Mouse (Mus musculus) CH12F3 (cell line): Measurements from ENCODE around the gene Hspbp1.

Source experiments
- in situ Hi-C: fragments of 300-500 bp; cut with MboI; formaldehyde crosslinking; loops from 2 replicates; pipeline ENCODE4 v1.14.3; 2020; ENCODE audit warnings: low sequenced_read_pairs

Gene Hspbp1

DNA sequence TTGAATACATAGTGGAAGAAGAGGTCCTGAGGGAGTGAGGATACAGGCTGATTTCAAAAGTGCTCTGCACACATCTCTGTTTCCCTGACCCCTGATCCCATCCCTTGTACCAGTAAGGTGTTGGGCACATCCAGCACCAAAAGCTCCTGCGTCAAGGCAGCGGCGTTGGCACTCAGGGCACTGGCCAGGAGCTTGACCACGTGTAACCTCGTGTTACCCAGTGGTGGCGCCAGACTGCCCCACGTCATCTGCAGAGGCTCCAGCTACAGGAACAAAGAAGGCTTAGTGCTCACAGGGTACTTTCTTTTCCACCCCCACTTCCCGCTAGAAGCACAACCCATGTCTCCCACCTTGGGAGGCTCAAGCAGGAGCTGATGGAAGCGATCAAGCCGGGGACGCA is 43.7 kb downstream of the Hspbp1 start:
- in situ Hi-C loops: no loop called here

DNA sequence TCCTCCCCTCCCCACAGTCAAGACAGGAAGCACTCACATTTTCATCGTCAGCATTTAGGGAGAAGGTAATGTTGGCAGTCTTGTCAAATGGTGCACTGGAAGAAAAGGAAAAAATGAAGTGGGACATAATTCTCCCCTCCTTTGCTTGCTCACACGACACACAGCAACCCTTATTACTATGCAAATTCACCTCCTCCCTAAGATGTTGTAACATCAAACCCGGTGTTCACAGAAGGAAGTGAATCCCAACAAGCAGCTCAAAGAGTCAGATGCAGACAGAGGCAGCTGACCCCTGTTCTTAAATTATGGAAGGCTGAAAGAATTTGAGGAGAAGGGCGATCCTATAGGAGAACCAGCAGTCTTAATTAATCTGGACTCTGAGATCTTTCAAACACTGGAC is 48.7 kb downstream of the Hspbp1 start:
- in situ Hi-C loops: no loop called here

DNA sequence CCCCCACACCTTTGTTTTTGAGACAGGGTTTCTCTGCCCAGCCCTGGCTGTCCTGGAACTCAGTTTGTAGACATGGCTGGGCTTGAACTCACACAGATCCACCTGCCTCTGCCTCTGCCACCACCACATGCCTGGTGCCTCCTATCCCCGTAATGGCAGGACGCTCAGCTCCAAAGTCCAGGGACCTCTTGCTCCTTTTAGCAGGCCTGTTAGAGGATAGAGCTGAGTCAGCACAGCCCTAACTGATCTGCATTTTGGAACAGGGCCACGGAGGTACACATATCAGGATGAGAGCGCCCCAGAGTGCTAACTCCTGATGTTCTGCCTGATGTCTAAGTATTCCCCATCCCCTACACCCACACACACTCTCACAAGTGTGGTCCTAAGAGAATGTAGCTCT is 53.8 kb downstream of the Hspbp1 start, which contains the start of gene Tmem86b:
Gene Tmem86b, minus strand, starts transcription at position 392 of the 400 bp plus-strand sequence.
- in situ Hi-C loops: no loop called here

DNA sequence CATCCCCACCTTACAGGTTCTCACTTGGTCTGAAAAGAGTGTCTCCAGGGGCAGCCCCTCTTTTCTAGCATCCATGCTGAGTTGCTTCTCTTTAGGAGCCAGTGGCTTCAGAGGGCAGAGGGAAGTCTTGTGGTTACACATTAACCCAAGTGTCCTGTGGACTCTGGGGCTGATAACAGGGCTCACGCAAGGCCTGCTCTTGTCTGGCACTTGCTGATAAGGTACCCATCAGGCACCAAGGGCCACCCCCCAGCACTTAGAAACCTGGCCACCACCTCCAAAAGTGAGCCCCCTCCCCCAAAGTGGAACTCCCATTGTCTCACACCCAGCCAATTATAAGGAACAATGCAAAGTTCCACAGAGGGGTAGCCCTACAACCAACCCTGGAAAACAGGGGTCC is 54.7 kb downstream of the Hspbp1 start:
- in situ Hi-C loops: no loop called here

DNA sequence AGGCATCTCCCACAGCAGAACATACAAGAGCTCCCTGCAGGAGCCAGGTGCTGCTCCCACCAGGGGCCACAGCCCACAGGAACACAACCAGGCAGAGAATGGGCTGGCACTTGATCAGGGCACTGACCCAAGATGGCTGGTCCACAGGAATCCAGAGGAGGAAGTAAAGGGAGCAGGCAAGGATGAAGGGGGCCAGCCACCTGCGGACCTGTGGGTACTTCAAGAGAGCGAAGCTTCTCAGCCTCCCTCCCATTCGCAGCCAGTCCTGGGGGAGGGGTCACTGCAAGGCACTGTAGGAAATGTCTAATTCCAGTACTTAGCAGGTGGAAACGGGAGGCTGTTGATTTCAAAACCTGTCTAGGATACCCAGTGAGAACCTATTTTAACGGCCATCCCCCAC is 55.3 kb downstream of the Hspbp1 start:
- in situ Hi-C loops: no loop called here

DNA sequence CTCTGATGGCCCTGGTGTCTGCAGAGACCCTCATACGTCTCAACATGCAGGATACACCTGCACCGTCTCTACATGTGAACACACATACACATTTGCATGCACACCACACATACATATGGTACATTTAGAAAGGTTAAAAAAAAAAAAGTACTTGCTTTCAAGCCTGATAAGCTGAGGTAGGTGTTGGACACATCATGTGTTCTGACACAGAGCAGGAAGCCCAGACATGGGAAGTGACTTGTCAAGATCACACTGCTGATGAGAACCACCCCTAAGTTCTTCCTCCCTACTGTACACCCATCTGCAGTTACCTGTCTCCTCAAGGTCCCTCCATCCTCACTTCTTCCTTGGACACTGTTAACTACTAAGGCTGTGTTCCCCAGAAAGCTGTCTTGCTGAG is 58.9 kb downstream of the Hspbp1 start:
- in situ Hi-C loops: no loop called here

DNA sequence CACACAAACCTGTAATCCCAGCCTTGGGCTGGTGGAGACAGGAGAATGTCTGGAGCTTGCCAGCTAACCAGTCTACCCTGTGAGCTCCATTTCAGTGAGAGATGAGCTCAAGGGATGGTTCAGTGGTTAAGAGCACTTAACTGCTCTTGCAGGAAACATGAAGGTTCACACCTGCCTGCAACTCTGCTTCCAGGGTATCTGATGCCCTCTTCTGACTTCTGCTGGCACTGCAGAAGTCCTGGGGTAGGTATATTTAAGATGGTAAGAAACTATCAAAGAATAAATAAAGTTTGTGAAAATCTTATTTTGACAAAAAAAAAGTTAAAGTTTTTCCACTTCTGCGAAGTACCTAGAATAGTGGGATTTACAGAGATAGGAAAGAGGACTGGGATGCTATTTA is 60.5 kb downstream of the Hspbp1 start:
- in situ Hi-C loops: no loop called here

DNA sequence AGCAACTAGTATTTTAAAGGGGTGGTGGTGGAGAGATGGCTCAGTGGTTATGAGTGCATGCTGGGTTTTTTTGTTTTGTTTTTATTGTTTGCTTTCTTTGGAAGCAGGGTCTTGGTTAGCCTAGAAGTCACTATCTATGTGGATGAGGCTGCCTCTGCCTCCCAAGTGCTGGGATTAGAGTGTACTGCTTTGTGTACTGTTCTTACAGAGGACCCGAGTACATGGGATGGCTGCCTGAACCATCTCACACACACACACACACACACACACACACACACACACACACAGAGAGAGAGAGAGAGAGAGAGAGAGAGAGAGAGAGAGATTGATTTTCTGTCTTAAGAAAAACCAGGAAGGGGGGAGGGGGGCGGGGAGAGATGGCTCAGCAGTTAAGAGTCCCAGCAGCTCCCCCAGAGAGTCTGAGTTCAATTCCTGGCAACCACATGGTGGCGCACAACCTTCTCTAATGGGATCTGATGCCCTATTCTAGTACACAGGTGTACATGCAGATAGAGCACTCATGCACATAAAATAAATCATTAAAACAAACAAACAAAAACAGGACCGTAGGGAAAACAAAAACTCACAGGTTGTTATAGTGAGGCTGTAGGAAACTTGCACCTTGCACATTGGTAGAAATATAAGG is 61.2 kb downstream of the Hspbp1 start:
- in situ Hi-C loops: no loop called here

DNA sequence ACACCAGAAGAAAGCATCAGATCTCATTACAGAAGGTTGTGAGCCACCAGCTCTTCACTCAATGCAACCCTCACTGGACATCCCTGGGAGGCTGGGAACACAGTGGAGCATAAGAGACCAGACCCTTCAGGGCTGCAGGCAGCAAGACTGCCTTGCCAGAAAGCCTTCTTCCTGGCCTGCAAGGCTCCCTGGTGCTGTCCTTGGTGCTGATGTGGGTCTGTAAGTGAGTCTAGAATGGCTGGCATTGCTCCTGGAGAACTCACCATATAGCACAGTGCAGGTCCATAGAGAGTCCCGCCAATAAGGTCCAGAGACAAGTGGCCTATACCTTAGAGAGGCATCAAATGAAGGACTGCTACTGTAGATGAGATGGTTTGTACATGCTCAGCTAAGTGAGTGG is 64.9 kb downstream of the Hspbp1 start:
- in situ Hi-C loops: no loop called here

DNA sequence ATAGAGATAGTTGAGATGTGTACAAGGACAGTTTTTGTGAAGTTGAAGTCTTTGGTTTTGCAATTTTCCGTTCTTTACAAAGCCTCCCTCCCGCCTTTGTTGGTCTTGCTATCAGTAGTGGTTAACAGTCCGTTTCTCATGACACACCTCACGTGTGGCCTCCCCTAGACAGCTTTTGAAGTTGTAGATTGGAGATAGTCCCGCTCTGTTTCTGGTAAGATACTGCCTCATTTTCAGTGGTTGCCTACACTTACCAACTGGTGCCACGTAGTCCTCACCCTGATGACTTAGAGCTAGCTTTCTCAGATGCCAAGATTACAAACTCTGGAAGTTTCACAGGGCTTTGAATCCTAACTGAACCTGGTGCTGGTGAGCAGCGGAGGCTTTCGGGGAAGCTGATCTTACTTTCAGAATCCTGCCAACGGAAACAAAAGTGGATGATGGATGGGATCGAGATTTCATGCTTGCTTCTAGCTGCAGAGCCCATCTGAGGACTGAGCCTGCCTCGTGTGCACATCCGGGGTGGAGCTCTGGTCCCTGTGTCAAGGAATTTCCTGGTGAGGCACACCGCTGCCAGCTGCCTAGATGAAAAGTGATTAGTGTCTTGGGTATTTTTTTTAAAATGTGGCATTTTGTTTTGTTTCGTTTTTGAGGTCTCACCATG is 71.0 kb downstream of the Hspbp1 start:
- in situ Hi-C loops: no loop called here

DNA sequence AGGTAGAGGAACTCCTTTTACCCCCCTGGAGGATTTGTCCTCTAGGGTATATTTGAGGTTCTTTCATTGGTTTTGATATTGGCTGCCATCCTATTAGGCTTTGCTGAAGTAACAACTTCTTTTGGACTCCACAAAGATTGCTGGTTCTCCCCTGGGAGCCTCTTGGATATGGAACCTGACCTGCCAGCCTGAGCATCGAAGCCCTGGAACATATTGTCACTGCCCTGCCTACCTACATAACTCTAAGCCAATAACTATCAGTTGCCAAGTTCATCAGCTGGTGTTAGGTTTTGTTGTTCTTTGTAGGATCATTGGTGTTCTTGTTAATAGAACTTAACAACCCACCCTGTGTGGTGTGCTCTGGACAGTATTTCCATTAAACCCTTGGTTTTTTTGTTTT is 71.9 kb downstream of the Hspbp1 start:
- in situ Hi-C loops: no loop called here

DNA sequence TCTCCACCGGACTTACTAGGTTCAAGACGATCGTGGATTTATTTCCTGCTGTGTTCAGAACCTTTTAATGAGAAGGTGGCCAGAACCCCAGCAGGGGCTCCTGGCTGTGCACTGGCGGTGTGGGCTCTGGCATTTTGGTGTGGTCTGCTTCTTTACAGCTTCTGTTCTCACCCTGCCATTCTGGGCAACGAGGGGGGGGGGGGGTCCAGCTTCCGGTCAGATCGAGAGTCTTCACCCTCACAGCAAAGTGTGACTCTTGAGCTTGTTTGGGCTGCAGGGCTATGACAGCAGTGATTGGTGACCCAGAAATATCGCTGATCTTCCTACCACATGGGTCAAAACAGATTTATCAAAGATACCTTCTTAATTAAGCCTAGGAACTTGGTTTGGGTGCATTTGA is 72.5 kb downstream of the Hspbp1 start:
- in situ Hi-C loops: no loop called here

DNA sequence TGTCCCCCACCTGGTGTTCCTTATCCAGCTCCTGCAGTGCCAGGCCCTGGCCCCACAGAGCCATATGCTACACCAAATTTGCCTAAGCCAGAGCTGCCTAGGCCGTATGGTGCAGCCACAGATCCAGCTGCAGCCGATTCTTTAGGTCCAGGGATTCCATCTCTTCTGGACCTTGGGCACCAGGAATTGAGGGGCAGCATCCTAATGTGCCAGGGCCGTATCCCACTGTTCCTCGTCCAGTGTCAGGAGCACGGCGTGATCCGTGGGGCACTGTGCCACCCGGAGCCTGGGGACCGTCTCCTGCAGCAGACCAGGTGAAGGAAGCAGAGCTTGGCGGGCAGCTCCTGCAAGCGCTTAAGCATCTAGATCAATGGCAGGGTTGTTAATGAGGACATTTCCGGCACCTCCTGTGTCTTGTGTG is 72.9 kb downstream of the Hspbp1 start:
- in situ Hi-C loops: no loop called here

DNA sequence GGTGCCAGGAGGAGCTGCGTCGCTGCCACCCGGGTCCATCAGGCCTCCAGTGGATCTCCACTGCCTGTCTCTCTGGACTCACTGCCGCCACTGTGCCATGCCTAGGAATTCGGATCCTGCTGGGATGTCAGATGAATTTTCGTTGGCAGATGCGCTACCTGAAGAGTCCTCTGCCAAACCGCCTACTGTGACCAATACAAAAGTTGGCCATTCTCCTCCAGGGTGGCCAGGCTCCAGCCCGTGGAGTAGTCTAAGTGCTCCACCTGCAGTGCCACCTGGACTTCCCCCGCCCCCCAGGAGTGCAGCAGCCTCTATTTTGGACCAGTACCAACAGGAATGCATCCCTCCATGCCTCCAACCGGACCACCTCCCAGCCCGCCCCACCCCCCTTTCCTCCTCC is 73.4 kb downstream of the Hspbp1 start:
- in situ Hi-C loops: no loop called here
